Mouse (Mus musculus) heart, embryonic 15.5 days (tissue): ENCODE results near the gene Gm10322. TPM values are rescaled to one million over a fixed set of nuclear protein-coding genes. Genes with fewer than 3 reads are reported as not detected.

Experiments
- ATAC-seq: fragments of 200-750 bp; cut with Nextera tagmentation; replicated peaks from 2 replicates; pipeline ENCODE4 v1.8.0; 2017; ENCODE audit warnings: low read depth, moderate TSS enrichment; ENCODE audit not compliant: insufficient number of reproducible peaks, insufficient read depth, low FRiP score
- H3K27ac ChIP-seq: fragments of 300-500 bp; sonication (generic); 2 replicates; pipeline ENCODE4 v1.5.1; 2015; ENCODE audit warnings: mild to moderate bottlenecking, inconsistent platforms
- H3K27me3 ChIP-seq: fragments of 300-500 bp; sonication (generic); 2 replicates; pipeline ENCODE4 v1.6.1; 2015; ENCODE audit warnings: inconsistent platforms
- H3K36me3 ChIP-seq: fragments of 300-500 bp; sonication (generic); 2 replicates; pipeline ENCODE4 v1.6.1; 2015; ENCODE audit warnings: mild to moderate bottlenecking, inconsistent platforms
- H3K4me1 ChIP-seq: fragments of 300-500 bp; sonication (generic); replicated peaks from 2 replicates; pipeline ENCODE4 v1.6.1; 2015; ENCODE audit warnings: inconsistent platforms
- H3K4me2 ChIP-seq: fragments of 300-500 bp; sonication (generic); 2 replicates; pipeline ENCODE4 v1.6.1; 2015; ENCODE audit warnings: inconsistent platforms, mild to moderate bottlenecking, moderate library complexity
- H3K4me3 ChIP-seq: fragments of 300-500 bp; sonication (generic); 2 replicates; pipeline ENCODE4 v1.5.1; 2015; ENCODE audit warnings: mild to moderate bottlenecking, inconsistent platforms
- H3K9ac ChIP-seq: fragments of 300-500 bp; sonication (generic); 2 replicates; pipeline ENCODE4 v1.6.1; 2015; ENCODE audit warnings: mild to moderate bottlenecking, inconsistent platforms
- H3K9me3 ChIP-seq: fragments of 300-500 bp; sonication (generic); replicated peaks from 2 replicates; pipeline ENCODE4 v1.6.1; 2016; ENCODE audit warnings: inconsistent platforms
- WGBS: fragments of 180-500 bp; shearing (Covaris S2); methylation state at CpG from one replicate; pipeline ENCODE4 v1.1.7; 2015; ENCODE audit warnings: mixed read lengths; 5-methylcytosine and 5-hydroxymethylcytosine counted together
- polyA plus RNA-seq: library from polyadenylated mRNA; unstranded; fragments of >200 nt; fragmentation: Nextera tagmentation; extraction: Ambion mirVana; gene quantifications from 2 replicates; pipeline ENCODE4 v1.2.1, GENCODE M21; 2015

The Gm10322 gene
- polyA plus RNA-seq, 1 experiment from 2014 or later, result not detected

GRCm38 (mm10) chr10:59579645-59580044 lies 36.2 kb upstream of the Gm10322 start:
- Histone ChIP-seq H3K4me2 (no peak overlapping the region), H3K27ac (0 out of 2 replicates have a peak overlapping the region, but pooled peaks have one; percentile 39), H3K27me3 (no peaks in the 10 kb centered on the region), H3K36me3 (no peaks in the 10 kb centered on the region; the same call in 1 of the 2 replicates), H3K4me1 (peaks cover 20% of the 10 kb centered on the region), H3K9me3 (no peaks in the 10 kb centered on the region), H3K4me3 (no peak overlapping the region), H3K9ac (no peak overlapping the region)
- ATAC-seq, result no peak
- WGBS, result 77% methylated on average over 3 of the region's 3 CpGs

GRCm38 (mm10) chr10:59580593-59581149 lies 35.2 kb upstream of the Gm10322 start:
- no peak overlapping the region for H3K27ac ChIP-seq
- no peaks in the 10 kb centered on the region for H3K9me3 ChIP-seq
- no peaks in the 10 kb centered on the region for H3K27me3 ChIP-seq
- 90% methylated on average over 3 of the region's 3 CpGs for WGBS
- H3K4me3 ChIP-seq, result no peak overlapping the region
- no peak for ATAC-seq
- no peak overlapping the region for H3K9ac ChIP-seq
- no peak overlapping the region for H3K4me2 ChIP-seq
- peaks cover 20% of the 10 kb centered on the region for H3K4me1 ChIP-seq
- no peaks in the 10 kb centered on the region; the same call in 1 of the 2 replicates for H3K36me3 ChIP-seq

GRCm38 (mm10) chr10:59581826-59582543 lies 33.9 kb upstream of the Gm10322 start:
- H3K36me3 ChIP-seq, result no peaks in the 10 kb centered on the region; the same call in 1 of the 2 replicates
- no peaks in the 10 kb centered on the region for H3K9me3 ChIP-seq
- H3K9ac ChIP-seq, result no peak overlapping the region
- WGBS, result 92% methylated on average over 1 of the region's 1 CpGs
- H3K27me3 ChIP-seq, result no peaks in the 10 kb centered on the region
- no peak for ATAC-seq
- no peak overlapping the region for H3K4me2 ChIP-seq
- no peak overlapping the region for H3K27ac ChIP-seq
- peaks cover 11% of the 10 kb centered on the region for H3K4me1 ChIP-seq
- H3K4me3 ChIP-seq, result no peak overlapping the region

- ATAC-seq, result no peak
- 81% methylated on average over 5 of the region's 5 CpGs for WGBS
These were observed 30.2 kb upstream of the Gm10322 start for GRCm38 (mm10) chr10:59585621-59586020.

GRCm38 (mm10) chr10:59586821-59587220 lies 29.0 kb upstream of the Gm10322 start:
- peaks cover 7% of the 10 kb centered on the region; the same call in 1 of the 2 replicates for H3K4me1 ChIP-seq
- no peaks in the 10 kb centered on the region for H3K9me3 ChIP-seq
- no peak for ATAC-seq
- no peaks in the 10 kb centered on the region for H3K27me3 ChIP-seq
- WGBS, result 88% methylated on average over 15 of the region's 15 CpGs
- no peak overlapping the region for H3K4me3 ChIP-seq
- H3K27ac ChIP-seq, result no peak overlapping the region
- H3K36me3 ChIP-seq, result no peaks in the 10 kb centered on the region; the same call in 1 of the 2 replicates
- no peak overlapping the region for H3K9ac ChIP-seq
- no peak overlapping the region for H3K4me2 ChIP-seq

More at GRCm38 (mm10) chr10:59585621-59586020, 30.2 kb upstream of the Gm10322 start:
- Histone ChIP-seq H3K36me3 (no peaks in the 10 kb centered on the region; the same call in 1 of the 2 replicates), H3K9me3 (no peaks in the 10 kb centered on the region), H3K4me2 (no peak overlapping the region), H3K27me3 (no peaks in the 10 kb centered on the region), H3K9ac (no peak overlapping the region), H3K4me1 (peaks cover 7% of the 10 kb centered on the region; the same call in 1 of the 2 replicates), H3K27ac (no peak overlapping the region), H3K4me3 (no peak overlapping the region)

GRCm38 (mm10) chr10:59588135-59588534 lies 27.7 kb upstream of the Gm10322 start:
- H3K36me3 ChIP-seq, result no peaks in the 10 kb centered on the region; the same call in 1 of the 2 replicates
- H3K27me3 ChIP-seq, result no peaks in the 10 kb centered on the region
- 81% methylated on average over 7 of the region's 7 CpGs for WGBS
- no peak overlapping the region for H3K27ac ChIP-seq
- H3K4me3 ChIP-seq, result no peak overlapping the region
- peaks cover 7% of the 10 kb centered on the region; the same call in 1 of the 2 replicates for H3K4me1 ChIP-seq
- ATAC-seq, result no peak
- H3K4me2 ChIP-seq, result no peak overlapping the region
- no peak overlapping the region for H3K9ac ChIP-seq
- no peaks in the 10 kb centered on the region for H3K9me3 ChIP-seq

GRCm38 (mm10) chr10:59589420-59589819 lies 26.4 kb upstream of the Gm10322 start:
- no peak for ATAC-seq
- Histone ChIP-seq H3K4me3 (no peak overlapping the region), H3K36me3 (no peaks in the 10 kb centered on the region), H3K4me1 (peaks cover 6% of the 10 kb centered on the region; the same call in 1 of the 2 replicates), H3K9ac (no peak overlapping the region), H3K9me3 (no peaks in the 10 kb centered on the region), H3K4me2 (peak overlapping the region; percentile 40; the same call in 1 of the 2 replicates), H3K27me3 (no peaks in the 10 kb centered on the region), H3K27ac (no peak overlapping the region)
- 88% methylated on average over 7 of the region's 7 CpGs for WGBS

- H3K9ac ChIP-seq, result no peak overlapping the region
- no peaks in the 10 kb centered on the region for H3K36me3 ChIP-seq
- peak overlapping the region; percentile 16; the same call in 1 of the 2 replicates for H3K4me3 ChIP-seq
- ATAC-seq, result no peak
- H3K4me1 ChIP-seq, result peaks cover 5% of the 10 kb centered on the region; the same call in 1 of the 2 replicates
- no peaks in the 10 kb centered on the region for H3K9me3 ChIP-seq
- H3K27ac ChIP-seq, result no peak overlapping the region
- peak overlapping the region; percentile 40 for H3K4me2 ChIP-seq
- 58% methylated on average over 13 of the region's 13 CpGs for WGBS
- no peaks in the 10 kb centered on the region for H3K27me3 ChIP-seq
These were observed 26.0 kb upstream of the Gm10322 start for GRCm38 (mm10) chr10:59589856-59590255.

GRCm38 (mm10) chr10:59590606-59591005 lies 25.3 kb upstream of the Gm10322 start:
- Histone ChIP-seq H3K4me3 (no peak overlapping the region), H3K9me3 (no peaks in the 10 kb centered on the region), H3K4me2 (no peak overlapping the region), H3K36me3 (no peaks in the 10 kb centered on the region), H3K9ac (no peak overlapping the region), H3K4me1 (peaks cover 5% of the 10 kb centered on the region; the same call in 1 of the 2 replicates), H3K27me3 (no peaks in the 10 kb centered on the region), H3K27ac (no peak overlapping the region)
- no peak for ATAC-seq
- 95% methylated on average over 9 of the region's 9 CpGs for WGBS

- 71% methylated on average over 13 of the region's 13 CpGs for WGBS
- H3K4me1 ChIP-seq, result peaks cover 5% of the 10 kb centered on the region; the same call in 1 of the 2 replicates
- ATAC-seq, result no peak
- H3K27me3 ChIP-seq, result no peaks in the 10 kb centered on the region
- no peak overlapping the region for H3K4me3 ChIP-seq
- H3K4me2 ChIP-seq, result no peak overlapping the region
- no peaks in the 10 kb centered on the region for H3K9me3 ChIP-seq
- H3K27ac ChIP-seq, result no peak overlapping the region
- H3K9ac ChIP-seq, result no peak overlapping the region
- no peaks in the 10 kb centered on the region for H3K36me3 ChIP-seq
These were observed 21.9 kb upstream of the Gm10322 start for GRCm38 (mm10) chr10:59593826-59594570.

GRCm38 (mm10) chr10:59600516-59600915 lies 15.3 kb upstream of the Gm10322 start:
- no peaks in the 10 kb centered on the region for H3K27me3 ChIP-seq
- no peak for ATAC-seq
- WGBS, result 71% methylated on average over 8 of the region's 8 CpGs

More at GRCm38 (mm10) chr10:59600516-59600915, 15.3 kb upstream of the Gm10322 start:
- H3K4me2 ChIP-seq, result no peak overlapping the region
- peaks cover 13% of the 10 kb centered on the region for H3K4me1 ChIP-seq
- H3K36me3 ChIP-seq, result no peaks in the 10 kb centered on the region
- H3K4me3 ChIP-seq, result no peak overlapping the region
- no peaks in the 10 kb centered on the region for H3K9me3 ChIP-seq
- no peak overlapping the region for H3K27ac ChIP-seq
- H3K9ac ChIP-seq, result no peak overlapping the region
